Mouse (Mus musculus): Measurements from ENCODE around the gene Bax. TPM values are rescaled to one million over a fixed set of nuclear protein-coding genes. Genes with fewer than 3 reads are reported as not detected.
"Not testable (repeated sequence)": the region's sequence is repeated elsewhere in the genome, so short reads cannot be mapped to it uniquely, and the experiment has no call there.

Bax gene
- total RNA-seq, 2 experiments from 2014 or later: 68.5 to 68.9 TPM

DNA sequence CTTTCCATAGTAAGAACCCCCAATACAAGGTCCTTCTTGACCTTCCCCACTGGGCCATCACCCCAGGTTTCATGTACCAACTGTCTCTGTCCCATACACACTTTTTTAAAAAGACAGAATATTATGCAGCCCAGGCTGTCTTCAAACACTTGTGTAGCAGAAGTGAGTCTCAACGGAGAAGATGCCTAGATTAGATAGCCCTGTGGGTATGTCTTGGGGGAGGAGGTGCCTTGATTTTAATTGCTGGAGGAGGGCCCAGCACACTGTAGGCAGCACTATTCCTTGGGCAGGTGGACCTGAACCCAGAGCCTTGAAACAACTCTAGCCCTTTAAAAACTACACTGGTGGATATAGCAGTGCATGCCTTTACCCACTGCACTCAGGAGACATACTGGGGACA lies 15.5 kb upstream of the Bax start:
- DNase-seq (ENCODE audit: low spot score in 2 of 2): no peak

- DNase-seq (ENCODE audit: low spot score in 2 of 2): peak in 1 of 2 experiments; percentile 85
These were observed 14.8 kb upstream of the Bax start, which contains the start of gene Tulp2 for GRCm38 (mm10) chr7:45481374-45481927. Gene Tulp2, plus strand, starts transcription at chr7:45481877.

- not testable (repeated sequence) for DNase-seq (ENCODE audit: low spot score in 2 of 2)
These were observed 13.6 kb upstream of the Bax start for GRCm38 (mm10) chr7:45480310-45480709.

DNA sequence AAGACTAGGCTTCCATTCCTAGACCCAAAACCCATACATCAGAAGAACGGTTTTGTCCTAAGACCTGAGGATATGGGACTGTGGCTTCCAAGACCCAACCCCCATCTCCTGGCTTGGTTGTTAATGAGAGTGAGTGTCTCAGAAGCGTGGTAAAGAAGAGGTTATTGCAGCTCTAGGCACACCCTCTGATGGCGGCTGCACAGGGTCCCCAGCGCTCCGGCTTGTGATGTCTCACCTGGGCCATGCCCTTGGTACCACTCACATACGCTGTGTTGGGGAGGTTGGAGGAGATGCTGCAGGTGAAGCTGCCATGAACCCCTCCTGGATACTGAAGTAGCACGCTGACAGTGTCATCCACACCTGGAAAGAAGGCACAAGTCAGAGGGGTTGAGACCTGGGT lies 12.1 kb upstream of the Bax start:
- DNase-seq (ENCODE audit: low spot score in 2 of 2): no peak

- peak in 1 of 2 experiments; percentile 73 for DNase-seq (ENCODE audit: low spot score in 2 of 2)
These were observed 10.3 kb upstream of the Bax start for GRCm38 (mm10) chr7:45477003-45477402.

DNA sequence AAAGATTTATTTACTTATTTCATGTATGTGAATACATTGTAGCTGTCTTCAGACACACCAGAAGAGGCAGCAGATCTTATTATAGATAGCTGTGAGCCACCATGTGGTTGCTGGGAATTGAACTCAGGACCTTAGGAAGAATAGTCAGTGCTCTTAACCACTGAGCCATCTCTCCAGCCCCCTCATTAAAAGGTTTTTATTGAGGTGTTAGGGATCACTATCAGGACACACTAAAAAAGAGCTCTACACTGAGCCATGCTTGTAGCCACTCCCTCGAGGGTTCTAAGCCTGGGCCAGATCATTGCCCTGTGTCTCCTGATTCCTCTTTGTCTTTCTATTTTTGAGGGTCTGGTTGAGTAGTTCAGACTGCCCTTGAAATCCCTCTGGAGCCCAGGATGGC lies 9.8 kb upstream of the Bax start:
- DNase-seq (ENCODE audit: low spot score in 2 of 2): no peak

- peak in 1 of 2 experiments; percentile 68 for DNase-seq (ENCODE audit: low spot score in 2 of 2)
These were observed 8.7 kb upstream of the Bax start for GRCm38 (mm10) chr7:45475291-45475969.

DNA sequence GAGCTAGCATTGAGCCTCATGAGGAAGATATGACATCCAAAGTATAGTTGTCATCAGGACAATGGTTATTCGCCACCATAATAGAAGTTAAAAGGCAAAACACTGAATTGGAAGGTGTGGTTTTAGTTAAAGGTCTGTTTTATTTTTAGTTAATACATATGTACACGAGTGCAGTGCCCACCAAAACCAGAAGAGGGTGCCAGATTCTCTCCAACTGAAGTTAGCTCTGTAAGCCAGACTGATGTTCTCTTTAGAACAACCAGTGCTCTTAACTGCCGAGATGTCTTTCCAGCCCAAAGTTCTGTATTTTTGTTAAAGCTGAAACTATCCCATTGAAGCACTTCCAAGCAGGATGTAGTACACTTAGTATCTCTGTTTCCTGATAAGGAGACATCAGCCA lies 4.2 kb upstream of the Bax start:
- DNase-seq (ENCODE audit: low spot score in 2 of 2): peak in 1 of 2 experiments; percentile 89

GRCm38 (mm10) chr7:45467090-45467670 lies 482 bp upstream of the Bax start:
- DNase-seq (ENCODE audit: low spot score in 2 of 2): no peak

DNA sequence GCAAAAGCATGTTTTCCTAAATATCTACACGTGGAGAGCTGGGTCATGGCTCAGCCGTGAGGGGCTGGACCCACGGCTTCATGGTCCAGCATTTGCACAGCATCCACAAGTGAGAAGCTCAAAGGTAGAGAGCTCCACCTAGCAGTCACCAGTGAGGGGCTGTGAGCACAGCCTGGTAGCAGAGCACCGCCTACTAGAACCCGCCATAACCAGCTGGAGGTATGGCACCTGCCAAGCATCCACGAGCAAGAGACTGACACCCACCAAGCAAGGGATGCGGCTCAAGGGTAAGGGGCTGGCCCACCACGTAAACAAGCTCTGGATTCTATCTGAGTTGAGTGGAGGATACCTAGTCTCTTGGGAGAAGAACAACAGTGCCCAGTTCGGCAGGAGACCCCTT lies 1.1 kb downstream of the Bax start:
- DNase-seq (ENCODE audit: low spot score in 2 of 2): peak in 1 of 2 experiments; percentile 36

GRCm38 (mm10) chr7:45465112-45465511 lies 1.6 kb downstream of the Bax start:
- no peak for DNase-seq (ENCODE audit: low spot score in 2 of 2)

GRCm38 (mm10) chr7:45463987-45464778 lies 2.5 kb downstream of the Bax start:
- DNase-seq (ENCODE audit: low spot score in 2 of 2): no peak

DNA sequence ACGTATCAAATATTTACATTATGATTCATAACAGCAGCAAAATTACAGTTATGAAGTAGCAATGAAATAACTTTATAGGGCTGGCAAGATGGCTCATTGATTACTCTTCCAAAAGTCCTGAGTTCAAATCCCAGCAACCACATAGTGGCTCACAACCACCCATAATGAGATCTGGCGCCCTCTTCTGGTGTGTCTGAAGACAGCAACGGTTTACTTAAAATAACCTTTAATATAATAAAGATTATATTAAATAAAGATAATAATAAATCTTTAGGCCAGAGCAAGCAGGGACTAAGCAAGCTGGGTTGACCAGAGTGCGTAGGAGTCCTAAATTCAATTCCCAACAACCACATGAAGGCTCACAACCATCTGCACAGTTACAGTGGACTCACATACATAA lies 3.8 kb downstream of the Bax start:
- not testable (repeated sequence) for DNase-seq (ENCODE audit: low spot score in 2 of 2)

DNA sequence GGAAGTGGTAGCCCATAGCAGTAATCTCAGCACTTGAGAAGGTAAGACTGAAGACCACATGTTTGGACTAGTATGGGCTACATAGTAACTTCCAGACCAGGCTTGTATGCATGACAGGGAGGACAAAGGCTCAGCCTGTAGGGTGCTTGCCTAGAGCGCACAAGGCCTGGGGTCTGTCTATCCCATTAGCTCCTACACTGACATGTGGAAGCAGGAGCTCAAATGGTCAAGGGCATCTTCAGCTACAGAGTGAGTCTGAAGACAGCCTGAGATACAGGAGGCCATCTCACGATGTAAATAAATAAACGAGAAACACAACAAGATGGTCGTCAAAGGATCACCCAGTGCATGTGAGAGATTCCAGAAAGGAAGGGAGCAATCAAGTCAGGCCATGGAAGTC lies 4.4 kb downstream of the Bax start:
- no peak for DNase-seq (ENCODE audit: low spot score in 2 of 2)

- DNase-seq (ENCODE audit: low spot score in 2 of 2): no peak
These were observed 4.9 kb downstream of the Bax start for GRCm38 (mm10) chr7:45461781-45462180.

GRCm38 (mm10) chr7:45461326-45461725 lies 5.4 kb downstream of the Bax start:
- no peak for DNase-seq (ENCODE audit: low spot score in 2 of 2)

- peak in 1 of 2 experiments; percentile 43 for DNase-seq (ENCODE audit: low spot score in 2 of 2)
These were observed 5.8 kb downstream of the Bax start for GRCm38 (mm10) chr7:45460860-45461314.

GRCm38 (mm10) chr7:45460377-45460776 lies 6.3 kb downstream of the Bax start:
- no peak for DNase-seq (ENCODE audit: low spot score in 2 of 2)

GRCm38 (mm10) chr7:45459564-45460140 lies 7.0 kb downstream of the Bax start, which contains the start of gene Ftl1:
Gene Ftl1, minus strand, starts transcription at chr7:45459884.
- DNase-seq (ENCODE audit: low spot score in 2 of 2): peak; percentile 96 to 98

GRCm38 (mm10) chr7:45458748-45459563 lies 7.7 kb downstream of the Bax start:
- DNase-seq (ENCODE audit: low spot score in 2 of 2): peak in 1 of 2 experiments; percentile 80
